Mouse (Mus musculus) lung, postnatal 0 days (tissue): ENCODE data around the gene Naa11. TPM values are rescaled to one million over a fixed set of nuclear protein-coding genes. Genes with fewer than 3 reads are reported as not detected.

Source experiments
- ATAC-seq: fragments of 200-750 bp; cut with Nextera tagmentation; 2 replicates; pipeline ENCODE4 v1.8.0; 2017; ENCODE audit warnings: moderate library complexity
- DNase-seq: peaks from one replicate; pipeline ENCODE4 v3.0.0-alpha.2; 2016; ENCODE audit warnings: low spot score
- H3K27ac ChIP-seq: fragments of 300-500 bp; sonication (generic); 2 replicates; pipeline ENCODE4 v1.5.1; 2014; ENCODE audit warnings: antibody characterized with exemption, mild to moderate bottlenecking, low read length, mixed read lengths
- H3K27me3 ChIP-seq: fragments of 300-500 bp; sonication (generic); replicated peaks from 2 replicates; pipeline ENCODE4 v1.6.1; 2014; ENCODE audit warnings: low read length, mixed read lengths; ENCODE audit not compliant: insufficient read depth
- H3K36me3 ChIP-seq: fragments of 300-500 bp; sonication (generic); 2 replicates; pipeline ENCODE4 v1.6.1; 2014; ENCODE audit warnings: low read length, mixed read lengths; ENCODE audit not compliant: insufficient read depth
- H3K4me1 ChIP-seq: fragments of 300-500 bp; sonication (generic); 2 replicates; pipeline ENCODE4 v1.6.1; 2014; ENCODE audit warnings: antibody characterized with exemption, low read depth, low read length, mixed read lengths; ENCODE audit not compliant: insufficient read depth
- H3K4me2 ChIP-seq: fragments of 300-500 bp; sonication (generic); replicated peaks from 2 replicates; pipeline ENCODE4 v1.6.1; 2014; ENCODE audit warnings: low read depth, mild to moderate bottlenecking, low read length, moderate library complexity, mixed read lengths
- H3K4me3 ChIP-seq: fragments of 300-500 bp; sonication (generic); 2 replicates; pipeline ENCODE4 v1.5.1; 2014; ENCODE audit warnings: low read depth, low read length
- H3K9ac ChIP-seq: fragments of 300-500 bp; sonication (generic); replicated peaks from 2 replicates; pipeline ENCODE4 v1.6.1; 2014; ENCODE audit warnings: low read depth, mild to moderate bottlenecking
- H3K9me3 ChIP-seq: fragments of 300-500 bp; sonication (generic); 2 replicates; pipeline ENCODE4 v1.6.1; 2016; ENCODE audit warnings: low read length, mixed read lengths
- CTCF ChIP-seq: IDR thresholded peaks from 2 replicates; pipeline ENCODE4 v1.5.1; 2016; ENCODE audit warnings: antibody characterized with exemption, mild to moderate bottlenecking
- EP300 ChIP-seq: IDR thresholded peaks from 2 replicates; pipeline ENCODE4 v1.6.1; 2016; ENCODE audit warnings: antibody characterized with exemption, mild to moderate bottlenecking, control low read depth
- WGBS: fragments of 180-500 bp; shearing (Covaris S2); extraction: QIAGEN DNeasy Blood & Tissue Kit; methylation state at CpG from one replicate; pipeline ENCODE4 v1.1.7; 2014; 5-methylcytosine and 5-hydroxymethylcytosine counted together
- polyA plus RNA-seq: library from polyadenylated mRNA; unstranded; fragments of >200 nt; fragmentation: Nextera tagmentation; extraction: Ambion mirVana; gene quantifications from 2 replicates; pipeline ENCODE4 v1.2.1, GENCODE M21; 2015

Naa11 gene
- 0.04 and 0.05 TPM in 2 replicates for polyA plus RNA-seq

DNA sequence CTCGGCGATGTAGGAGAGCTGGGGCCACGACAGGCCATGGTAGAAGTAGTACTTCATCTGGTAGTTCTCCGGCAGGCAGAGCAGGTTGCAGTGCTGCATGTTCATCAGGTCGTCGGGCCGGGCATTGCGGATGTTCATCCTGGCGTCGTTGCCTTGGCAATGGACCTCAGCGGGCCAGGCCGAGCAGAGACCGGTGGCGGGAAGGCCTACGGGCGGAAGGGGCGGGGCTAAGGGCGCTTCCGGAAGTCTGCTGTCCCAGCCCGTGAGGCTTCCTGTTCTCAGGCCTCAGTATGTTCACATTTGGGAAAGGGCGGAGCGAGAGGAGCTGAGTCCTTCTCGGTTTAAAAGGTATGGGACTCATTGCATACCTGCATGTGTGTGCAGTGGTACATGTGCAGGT is at the start of gene Naa11:
Gene Naa11 (minus strand): TSS at position 220 of the 400 bp plus-strand sequence.
- no peaks in the 10 kb centered on the region for H3K27me3 ChIP-seq
- ATAC-seq: no peak
- 92% methylated on average over 23 of the region's 23 CpGs for WGBS

DNA sequence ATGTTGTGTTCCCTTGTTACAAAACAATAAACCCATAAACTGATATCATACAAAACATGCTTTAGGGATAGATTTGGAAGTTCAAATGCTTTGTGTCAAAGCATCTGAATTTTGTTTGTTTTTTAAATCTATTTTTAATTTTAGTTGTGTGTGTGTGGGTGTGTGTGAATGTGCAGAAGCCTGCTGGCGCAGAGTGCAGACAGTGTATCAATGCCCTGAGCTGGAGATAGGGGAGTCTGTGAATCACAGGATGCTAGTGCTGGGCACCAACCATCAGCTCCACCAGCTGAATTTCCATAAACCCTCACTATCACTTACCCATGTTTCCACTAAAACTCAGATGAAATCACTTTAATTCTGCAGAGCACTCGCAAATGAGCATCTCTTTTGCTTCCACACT is 40.3 kb upstream of the Naa11 start:
- Histone ChIP-seq H3K27me3 (no peaks in the 10 kb centered on the region), H3K4me3 (no peak overlapping the region), H3K36me3 (no peaks in the 10 kb centered on the region), H3K9ac (no peak overlapping the region), H3K27ac (no peak overlapping the region), H3K4me1 (no peaks in the 10 kb centered on the region), H3K4me2 (no peak overlapping the region), H3K9me3 (no peaks in the 10 kb centered on the region)
- WGBS: 97% methylated on average over 2 of the region's 2 CpGs
- TF ChIP-seq EP300 (no peak), CTCF (no peak)
- DNase-seq (no peak), ATAC-seq (no peak)

More for the DNA sequence above, at the start of gene Naa11:
- H3K27ac ChIP-seq: no peak within 1 kb of the TSS
- DNase-seq: no peak
- no peaks in the 10 kb centered on the region for H3K4me1 ChIP-seq
- no peaks in the 10 kb centered on the region for H3K9me3 ChIP-seq
- no peaks in the 10 kb centered on the region for H3K36me3 ChIP-seq
- no peak within 1 kb of the TSS for H3K4me3 ChIP-seq
- no peak within 1 kb of the TSS for H3K4me2 ChIP-seq
- no peak within 1 kb of the TSS for H3K9ac ChIP-seq
- TF ChIP-seq EP300: no peak
- no peak for TF ChIP-seq CTCF

DNA sequence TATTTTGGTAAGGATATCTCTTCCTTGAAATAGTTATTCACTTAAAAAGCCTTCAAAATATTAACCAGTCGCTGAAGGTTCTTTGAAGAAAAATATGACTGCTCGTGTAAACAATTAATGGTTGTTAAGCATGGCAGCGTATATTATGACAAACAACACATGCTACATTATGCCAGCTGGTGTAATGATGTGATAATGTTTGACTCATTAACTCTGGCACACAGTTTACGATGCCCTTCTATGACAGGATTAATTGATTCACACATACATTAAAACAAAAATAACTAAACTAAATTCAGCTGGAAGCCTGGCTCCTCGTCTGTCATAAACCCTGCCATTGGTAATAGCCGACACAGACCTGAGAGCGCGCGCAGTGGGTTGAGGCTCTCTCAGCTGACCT is 37.8 kb upstream of the Naa11 start:
- ATAC-seq (no peak), DNase-seq (no peak)
- TF ChIP-seq CTCF (no peak), EP300 (no peak)
- no peak overlapping the region for H3K27ac ChIP-seq
- H3K36me3 ChIP-seq: no peaks in the 10 kb centered on the region
- H3K9ac ChIP-seq: no peak overlapping the region
- H3K4me1 ChIP-seq: no peaks in the 10 kb centered on the region
- H3K4me2 ChIP-seq: no peak overlapping the region
- WGBS: 67% methylated on average over 9 of the region's 9 CpGs
- no peak overlapping the region for H3K4me3 ChIP-seq
- H3K9me3 ChIP-seq: no peaks in the 10 kb centered on the region
- H3K27me3 ChIP-seq: no peaks in the 10 kb centered on the region

DNA sequence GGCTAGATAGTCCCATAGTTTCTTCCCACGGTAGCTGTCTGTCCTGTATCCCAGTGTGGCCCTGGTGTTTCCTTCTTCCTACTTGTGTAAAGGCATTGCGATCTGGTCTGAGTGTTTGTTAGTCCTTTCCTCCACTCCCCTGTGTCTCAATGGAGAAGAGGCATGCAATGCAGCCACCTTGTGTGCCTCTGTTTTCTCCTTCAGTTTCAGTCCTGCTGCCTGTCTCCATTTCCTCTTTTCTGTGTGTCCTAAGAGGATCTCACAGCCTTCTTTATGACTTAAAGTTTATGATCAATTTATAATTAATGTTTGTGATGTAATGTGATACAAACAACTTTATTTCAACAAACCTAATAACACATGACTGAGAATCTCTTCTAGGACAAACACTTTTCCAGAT is 29.5 kb upstream of the Naa11 start:
- H3K27ac ChIP-seq: no peak overlapping the region
- WGBS: 96% methylated on average over 2 of the region's 2 CpGs
- no peak for ATAC-seq

DNA sequence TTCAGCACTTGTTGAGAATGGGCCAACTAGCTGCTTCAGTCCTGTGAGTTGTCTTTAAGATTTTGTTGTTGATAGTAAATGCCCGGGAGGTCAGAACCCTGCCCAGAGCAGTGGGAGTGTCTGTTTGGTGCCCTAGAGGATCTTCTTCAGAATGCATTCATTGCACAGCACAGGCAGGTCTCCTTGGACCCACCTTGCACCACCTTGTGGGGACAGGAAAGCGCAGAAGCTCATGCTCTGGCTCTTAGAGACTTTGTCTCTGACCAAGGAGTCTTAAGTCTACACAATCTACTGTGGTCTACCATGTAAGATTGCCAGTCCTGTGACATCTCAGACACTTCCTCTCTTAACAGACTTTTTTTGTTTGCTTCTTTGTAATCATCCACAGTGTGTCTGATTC is 25.0 kb upstream of the Naa11 start:
- Histone ChIP-seq H3K4me1 (no peaks in the 10 kb centered on the region), H3K27ac (no peak overlapping the region), H3K36me3 (no peaks in the 10 kb centered on the region), H3K27me3 (no peaks in the 10 kb centered on the region), H3K9me3 (no peaks in the 10 kb centered on the region), H3K9ac (no peak overlapping the region), H3K4me3 (no peak overlapping the region), H3K4me2 (no peak overlapping the region)
- TF ChIP-seq EP300 (no peak), CTCF (no peak)
- DNase-seq (no peak), ATAC-seq (no peak)
- 62% methylated on average over 2 of the region's 2 CpGs for WGBS

More for the DNA sequence above, 29.5 kb upstream of the Naa11 start:
- no peak for DNase-seq
- no peaks in the 10 kb centered on the region for H3K36me3 ChIP-seq
- TF ChIP-seq EP300: no peak
- no peak for TF ChIP-seq CTCF
- H3K27me3 ChIP-seq: no peaks in the 10 kb centered on the region
- no peak overlapping the region for H3K4me3 ChIP-seq
- H3K9me3 ChIP-seq: no peaks in the 10 kb centered on the region
- H3K4me2 ChIP-seq: no peak overlapping the region
- no peak overlapping the region for H3K9ac ChIP-seq
- no peaks in the 10 kb centered on the region for H3K4me1 ChIP-seq

DNA sequence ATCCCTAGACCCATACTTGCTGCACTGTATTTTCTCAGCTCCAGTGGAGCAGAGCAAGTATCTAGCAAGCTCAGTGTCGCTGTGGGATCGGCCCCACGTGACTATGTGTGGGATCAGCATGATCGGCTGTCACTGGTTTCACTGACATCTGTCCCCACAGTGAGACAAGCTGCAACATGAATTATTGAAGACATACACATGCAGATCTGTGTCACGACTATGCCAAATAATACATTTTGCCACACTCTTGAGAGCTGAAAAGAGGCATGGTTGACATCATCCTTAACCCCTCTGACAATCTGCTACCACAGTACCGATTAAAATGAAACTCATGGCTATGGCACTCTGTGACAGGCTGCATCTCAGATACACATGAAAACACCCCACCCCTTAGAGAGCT is 23.7 kb upstream of the Naa11 start:
- no peak for DNase-seq
- no peak for ATAC-seq
- WGBS: 54% methylated on average over 6 of the region's 6 CpGs

DNA sequence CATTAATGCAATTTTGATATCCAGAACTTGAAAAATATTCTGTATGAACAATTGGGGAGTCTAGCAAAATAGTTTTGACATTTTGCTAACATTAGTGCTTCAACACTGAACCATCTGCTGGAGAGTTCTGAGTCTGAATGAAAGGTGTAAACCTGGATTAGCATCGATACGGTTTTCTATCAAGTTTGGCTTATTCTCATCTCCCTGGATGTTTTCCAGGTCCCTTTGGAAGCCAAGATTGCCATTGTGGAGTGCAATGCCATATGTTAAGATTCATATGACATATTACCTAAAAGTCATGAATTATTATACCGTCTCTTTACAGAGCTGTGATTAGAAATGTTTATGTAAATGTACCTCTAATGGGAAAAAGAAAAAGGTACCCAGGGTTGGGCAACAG is 21.5 kb upstream of the Naa11 start:
- no peak overlapping the region for H3K9ac ChIP-seq
- H3K4me1 ChIP-seq: no peaks in the 10 kb centered on the region
- H3K4me3 ChIP-seq: no peak overlapping the region
- WGBS: 85% methylated on average over 3 of the region's 3 CpGs
- no peak for TF ChIP-seq CTCF
- TF ChIP-seq EP300: no peak
- H3K4me2 ChIP-seq: no peak overlapping the region
- H3K27ac ChIP-seq: no peak overlapping the region
- H3K36me3 ChIP-seq: no peaks in the 10 kb centered on the region
- no peaks in the 10 kb centered on the region for H3K27me3 ChIP-seq
- no peaks in the 10 kb centered on the region for H3K9me3 ChIP-seq
- ATAC-seq: no peak
- no peak for DNase-seq

More for the DNA sequence above, 23.7 kb upstream of the Naa11 start:
- no peaks in the 10 kb centered on the region for H3K9me3 ChIP-seq
- TF ChIP-seq EP300 (no peak), CTCF (no peak)
- H3K4me2 ChIP-seq: no peak overlapping the region
- H3K4me1 ChIP-seq: no peaks in the 10 kb centered on the region
- H3K36me3 ChIP-seq: no peaks in the 10 kb centered on the region
- H3K4me3 ChIP-seq: no peak overlapping the region
- no peak overlapping the region for H3K27ac ChIP-seq
- no peaks in the 10 kb centered on the region for H3K27me3 ChIP-seq
- H3K9ac ChIP-seq: no peak overlapping the region
